Mouse (Mus musculus) forebrain, embryonic 12.5 days (tissue): ENCODE results near the gene Trdmt1. TPM values are rescaled to one million over a fixed set of nuclear protein-coding genes. Genes with fewer than 3 reads are reported as not detected.
"Not testable (repeated sequence)": the region's sequence is repeated elsewhere in the genome, so short reads cannot be mapped to it uniquely, and the experiment has no call there.

Experiments used
- ATAC-seq: fragments of 200-750 bp; cut with Nextera tagmentation; 2 replicates; pipeline ENCODE4 v1.8.0; 2017; ENCODE audit warnings: moderate TSS enrichment; ENCODE audit not compliant: low FRiP score
- H3K27ac ChIP-seq: fragments of 300-500 bp; sonication (generic); 2 replicates; pipeline ENCODE4 v1.5.1; 2016; ENCODE audit warnings: mild to moderate bottlenecking
- H3K27me3 ChIP-seq: fragments of 300-500 bp; sonication (generic); 2 replicates; pipeline ENCODE4 v1.6.1; 2016; ENCODE audit warnings: mild to moderate bottlenecking
- H3K36me3 ChIP-seq: fragments of 300-500 bp; sonication (generic); replicated peaks from 2 replicates; pipeline ENCODE4 v1.6.1; 2016; ENCODE audit warnings: mild to moderate bottlenecking
- H3K4me1 ChIP-seq: fragments of 300-500 bp; sonication (generic); 2 replicates; pipeline ENCODE4 v1.6.1; 2016
- H3K4me2 ChIP-seq: fragments of 300-500 bp; sonication (generic); 2 replicates; pipeline ENCODE4 v1.6.1; 2016; ENCODE audit warnings: mild to moderate bottlenecking, moderate library complexity
- H3K4me3 ChIP-seq: fragments of 300-500 bp; sonication (generic); replicated peaks from 2 replicates; pipeline ENCODE4 v1.5.1; 2016; ENCODE audit warnings: mild to moderate bottlenecking
- H3K9ac ChIP-seq: fragments of 300-500 bp; sonication (generic); 2 replicates; pipeline ENCODE4 v1.6.1; 2016; ENCODE audit warnings: mild to moderate bottlenecking
- H3K9me3 ChIP-seq: fragments of 300-500 bp; sonication (generic); 2 replicates; pipeline ENCODE4 v1.6.1; 2016
- WGBS: fragments of 180-500 bp; shearing (Covaris S2); methylation state at CpG from one replicate; pipeline ENCODE4 v1.1.7; 2016; 5-methylcytosine and 5-hydroxymethylcytosine counted together
- polyA plus RNA-seq: library from polyadenylated mRNA; unstranded; fragments of >200 nt; fragmentation: Nextera tagmentation; extraction: Ambion mirVana; gene quantifications from 2 replicates; pipeline ENCODE4 v1.2.1, GENCODE M21; 2016

Gene Trdmt1
- polyA plus RNA-seq, result 6.6 and 7.8 TPM in 2 replicates

GRCm38 (mm10) chr2:13544193-13544824, at the start of gene Trdmt1:
Gene Trdmt1 (minus strand): TSS chr2:13544668.
- Histone ChIP-seq H3K9me3 (no peaks in the 10 kb centered on the region), H3K9ac (peak within 1 kb of the TSS; percentile 65), H3K4me1 (peaks cover 18% of the 10 kb centered on the region), H3K4me3 (peak within 1 kb of the TSS; percentile 49), H3K36me3 (no peaks in the 10 kb centered on the region), H3K27ac (peak within 1 kb of the TSS; percentile 93), H3K4me2 (peak within 1 kb of the TSS; percentile 58), H3K27me3 (no peaks in the 10 kb centered on the region)
- peak; percentile 99 for ATAC-seq
- WGBS, result under 1% methylated on average over 39 of the region's 39 CpGs

GRCm38 (mm10) chr2:13593328-13593727, 48.9 kb upstream of the Trdmt1 start:
- no peaks in the 10 kb centered on the region for H3K9me3 ChIP-seq
- WGBS, result 87% methylated on average over 4 of the region's 4 CpGs

GRCm38 (mm10) chr2:13583746-13584145, 39.3 kb upstream of the Trdmt1 start:
- not testable (repeated sequence) for H3K4me2 ChIP-seq, H3K27me3 ChIP-seq, ATAC-seq, H3K4me3 ChIP-seq, H3K9ac ChIP-seq, H3K9me3 ChIP-seq
- Histone ChIP-seq H3K36me3 (peaks cover 41% of the 10 kb centered on the region), H3K4me1 (peaks cover 10% of the 10 kb centered on the region), H3K27ac (0 out of 2 replicates have a peak overlapping the region, but pooled peaks have one; percentile 13)

More at GRCm38 (mm10) chr2:13593328-13593727, 48.9 kb upstream of the Trdmt1 start:
- no peak overlapping the region for H3K4me3 ChIP-seq
- no peak for ATAC-seq
- H3K27me3 ChIP-seq, result no peaks in the 10 kb centered on the region
- H3K36me3 ChIP-seq, result no peaks in the 10 kb centered on the region
- H3K9ac ChIP-seq, result no peak overlapping the region
- H3K27ac ChIP-seq, result no peak overlapping the region
- H3K4me2 ChIP-seq, result no peak overlapping the region
- H3K4me1 ChIP-seq, result no peaks in the 10 kb centered on the region; the same call in 1 of the 2 replicates

- Histone ChIP-seq H3K9me3 (no peaks in the 10 kb centered on the region), H3K27me3 (no peaks in the 10 kb centered on the region), H3K36me3 (peaks cover 53% of the 10 kb centered on the region), H3K27ac (no peak overlapping the region), H3K4me3 (no peak overlapping the region), H3K9ac (no peak overlapping the region), H3K4me1 (peaks cover 22% of the 10 kb centered on the region), H3K4me2 (no peak overlapping the region)
- 81% methylated on average over 3 of the region's 3 CpGs for WGBS
- no peak for ATAC-seq
Observed at GRCm38 (mm10) chr2:13582184-13582583, 37.7 kb upstream of the Trdmt1 start.

GRCm38 (mm10) chr2:13579991-13580390, 35.5 kb upstream of the Trdmt1 start:
- no peak overlapping the region for H3K9ac ChIP-seq
- no peaks in the 10 kb centered on the region for H3K9me3 ChIP-seq
- no peaks in the 10 kb centered on the region for H3K27me3 ChIP-seq
- H3K4me3 ChIP-seq, result no peak overlapping the region
- peaks cover 61% of the 10 kb centered on the region for H3K36me3 ChIP-seq
- no peak overlapping the region for H3K27ac ChIP-seq
- no peak overlapping the region for H3K4me2 ChIP-seq
- ATAC-seq, result no peak
- WGBS, result 57% methylated on average over 11 of the region's 11 CpGs
- H3K4me1 ChIP-seq, result peaks cover 35% of the 10 kb centered on the region

- ATAC-seq, result no peak
- peaks cover 35% of the 10 kb centered on the region for H3K4me1 ChIP-seq
- no peak overlapping the region for H3K27ac ChIP-seq
- no peak overlapping the region for H3K9ac ChIP-seq
- H3K9me3 ChIP-seq, result no peaks in the 10 kb centered on the region
- H3K4me2 ChIP-seq, result no peak overlapping the region
- 92% methylated on average over 8 of the region's 8 CpGs for WGBS
- H3K4me3 ChIP-seq, result no peak overlapping the region
- no peaks in the 10 kb centered on the region for H3K27me3 ChIP-seq
- peaks cover 61% of the 10 kb centered on the region for H3K36me3 ChIP-seq
Observed at GRCm38 (mm10) chr2:13579315-13579714, 34.8 kb upstream of the Trdmt1 start.

GRCm38 (mm10) chr2:13578473-13579152, 34.1 kb upstream of the Trdmt1 start:
- ATAC-seq, result no peak
- Histone ChIP-seq H3K4me3 (no peak overlapping the region), H3K27ac (peak overlapping the region; percentile 56; the same call in 1 of the 2 replicates), H3K4me2 (peak overlapping the region; percentile 6; the same call in 1 of the 2 replicates), H3K36me3 (peaks cover 61% of the 10 kb centered on the region), H3K9ac (no peak overlapping the region), H3K27me3 (no peaks in the 10 kb centered on the region), H3K4me1 (peaks cover 35% of the 10 kb centered on the region), H3K9me3 (no peaks in the 10 kb centered on the region)
- WGBS, result 65% methylated on average over 14 of the region's 14 CpGs

- no peaks in the 10 kb centered on the region for H3K9me3 ChIP-seq
- no peak overlapping the region for H3K27ac ChIP-seq
- H3K4me2 ChIP-seq, result peak overlapping the region; percentile 38
- H3K4me3 ChIP-seq, result peak overlapping the region; percentile 19; the same call in 1 of the 2 replicates
- peaks cover 52% of the 10 kb centered on the region for H3K36me3 ChIP-seq
- no peaks in the 10 kb centered on the region for H3K27me3 ChIP-seq
- peaks cover 45% of the 10 kb centered on the region for H3K4me1 ChIP-seq
- 93% methylated on average over 1 of the region's 1 CpGs for WGBS
- H3K9ac ChIP-seq, result no peak overlapping the region
- ATAC-seq, result no peak
Observed at GRCm38 (mm10) chr2:13577399-13577798, 32.9 kb upstream of the Trdmt1 start.

- H3K36me3 ChIP-seq, result peaks cover 38% of the 10 kb centered on the region
- H3K27me3 ChIP-seq, result no peaks in the 10 kb centered on the region
- H3K4me1 ChIP-seq, result peaks cover 55% of the 10 kb centered on the region
Observed at GRCm38 (mm10) chr2:13575926-13576325, 31.5 kb upstream of the Trdmt1 start.

GRCm38 (mm10) chr2:13575287-13575801, 30.9 kb upstream of the Trdmt1 start:
- 1% methylated on average over 13 of the region's 13 CpGs for WGBS

More at GRCm38 (mm10) chr2:13575926-13576325, 31.5 kb upstream of the Trdmt1 start:
- H3K4me2 ChIP-seq, result peak overlapping the region; percentile 70
- ATAC-seq, result peak; percentile 39
- peak overlapping the region; percentile 88 for H3K4me3 ChIP-seq
- WGBS, result 3% methylated on average over 6 of the region's 6 CpGs
- H3K9me3 ChIP-seq, result no peaks in the 10 kb centered on the region
- peak overlapping the region; percentile 96 for H3K9ac ChIP-seq
- peak overlapping the region; percentile 98 for H3K27ac ChIP-seq

GRCm38 (mm10) chr2:13574801-13575150, 30.3 kb upstream of the Trdmt1 start:
- Histone ChIP-seq H3K4me3 (peak overlapping the region; percentile 88), H3K4me1 (peaks cover 52% of the 10 kb centered on the region)
- 0 out of 2 replicates have a peak, but pooled peaks have one; percentile 10 for ATAC-seq

More at GRCm38 (mm10) chr2:13575287-13575801, 30.9 kb upstream of the Trdmt1 start:
- peak overlapping the region; percentile 96 for H3K9ac ChIP-seq
- peak overlapping the region; percentile 70 for H3K4me2 ChIP-seq
- H3K9me3 ChIP-seq, result no peaks in the 10 kb centered on the region
- H3K27me3 ChIP-seq, result no peaks in the 10 kb centered on the region
- peak overlapping the region; percentile 88 for H3K4me3 ChIP-seq
- H3K4me1 ChIP-seq, result peaks cover 55% of the 10 kb centered on the region
- ATAC-seq, result no peak
- peak overlapping the region; percentile 98 for H3K27ac ChIP-seq
- peaks cover 34% of the 10 kb centered on the region for H3K36me3 ChIP-seq

GRCm38 (mm10) chr2:13574066-13574800, 29.8 kb upstream of the Trdmt1 start:
- Histone ChIP-seq H3K36me3 (peaks cover 23% of the 10 kb centered on the region), H3K4me2 (peak overlapping the region; percentile 70), H3K4me1 (peaks cover 47% of the 10 kb centered on the region), H3K4me3 (peak overlapping the region; percentile 88), H3K9ac (peak overlapping the region; percentile 96), H3K9me3 (no peaks in the 10 kb centered on the region), H3K27ac (peak overlapping the region; percentile 98), H3K27me3 (no peaks in the 10 kb centered on the region)
- 1% methylated on average over 46 of the region's 46 CpGs for WGBS
- peak; percentile 90 for ATAC-seq

More at GRCm38 (mm10) chr2:13574801-13575150, 30.3 kb upstream of the Trdmt1 start:
- under 1% methylated on average over 21 of the region's 21 CpGs for WGBS
- Histone ChIP-seq H3K9ac (peak overlapping the region; percentile 96), H3K4me2 (peak overlapping the region; percentile 70), H3K36me3 (peaks cover 28% of the 10 kb centered on the region), H3K27ac (peak overlapping the region; percentile 98), H3K9me3 (no peaks in the 10 kb centered on the region), H3K27me3 (no peaks in the 10 kb centered on the region)
